Mouse (Mus musculus) bone marrow macrophage, adult 2 months (primary cell): ENCODE data around the gene Mtg2.

Experiments
- CTCF ChIP-seq: IDR thresholded peaks from 2 replicates; pipeline ENCODE4 v1.5.1; 2012; ENCODE audit warnings: low read depth, mild to moderate bottlenecking, low read length, moderate library complexity
- POLR2A ChIP-seq: IDR thresholded peaks from 2 replicates; pipeline ENCODE4 v1.6.1; 2012; ENCODE audit warnings: mild to moderate bottlenecking, low read depth, low read length, borderline replicate concordance

DNA sequence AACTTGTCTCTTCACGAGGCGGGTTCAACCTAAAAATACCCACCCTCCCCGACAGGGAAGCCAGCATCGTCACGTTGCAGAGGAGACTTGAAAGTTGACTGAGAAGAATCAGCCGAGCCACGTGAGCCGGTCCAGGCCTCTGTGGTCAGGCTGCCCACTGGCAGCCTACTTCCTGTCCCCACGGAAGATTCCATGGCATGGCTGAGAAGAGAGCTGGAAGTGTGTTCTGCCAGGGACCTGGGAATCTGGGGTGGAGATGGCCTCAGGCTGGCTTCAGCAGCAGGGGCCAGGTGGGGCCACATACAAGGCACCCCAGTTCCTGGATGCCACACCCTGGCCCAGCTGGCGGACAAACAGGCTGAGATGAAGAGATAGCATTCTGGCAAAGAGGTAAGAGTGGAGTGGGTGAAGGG, 45.7 kb downstream of the Mtg2 start:
- TF ChIP-seq CTCF: no peak
- TF ChIP-seq POLR2A: no peak
